Mouse (Mus musculus): ENCODE measurements at regions not wholly inside any gene's neighbourhood (a gene's known extent, or its start where the extent isn't known, plus 50 kb on each side); places are given as distances from the start of the nearest gene placed in this dataset.

GRCm38 (mm10) chr9:120755486-120755885 lies 173.5 kb upstream of the Ctnnb1 start:
- Histone ChIP-seq H3K27ac (no peak overlapping the region), H3K36me3 (no peaks in the 10 kb centered on the region), H3K4me3 (no peak overlapping the region), H3K9me3 (no peaks in the 10 kb centered on the region; the same call in 1 of the 2 replicates), H3K27me3 (no peaks in the 10 kb centered on the region), H3K9ac (no peak overlapping the region), H3K4me1 (peaks cover 18% of the 10 kb centered on the region), H3K4me2 (no peak overlapping the region)
- 85% methylated on average over 7 of the region's 7 CpGs for WGBS
- ATAC-seq (ENCODE audit: borderline replicate concordance, extremely low read depth, low FRiP score, low TSS enrichment): no peak

DNA sequence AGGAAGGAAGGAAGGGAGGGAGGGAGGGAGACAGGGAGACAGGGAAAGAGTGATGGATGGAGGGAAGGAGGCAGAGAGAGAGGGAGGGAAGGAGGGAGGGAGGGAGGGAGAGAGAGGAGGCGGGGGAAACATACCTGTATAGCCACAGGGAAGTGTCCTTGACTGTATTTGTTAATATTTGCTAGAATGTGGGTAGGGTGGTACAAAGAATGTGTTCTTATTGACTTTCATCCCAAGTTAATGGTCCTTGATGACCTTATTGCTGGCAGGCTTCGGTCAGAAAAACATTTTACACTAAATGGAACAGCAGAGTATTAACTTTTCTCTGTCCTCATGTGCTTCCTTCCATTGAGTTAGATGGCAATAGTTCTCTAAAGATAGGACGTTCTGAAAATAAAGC lies 171.0 kb upstream of the Ctnnb1 start:
- 0 out of 2 replicates have a peak overlapping the region, but pooled peaks have one; percentile 13 for H3K27ac ChIP-seq

DNA sequence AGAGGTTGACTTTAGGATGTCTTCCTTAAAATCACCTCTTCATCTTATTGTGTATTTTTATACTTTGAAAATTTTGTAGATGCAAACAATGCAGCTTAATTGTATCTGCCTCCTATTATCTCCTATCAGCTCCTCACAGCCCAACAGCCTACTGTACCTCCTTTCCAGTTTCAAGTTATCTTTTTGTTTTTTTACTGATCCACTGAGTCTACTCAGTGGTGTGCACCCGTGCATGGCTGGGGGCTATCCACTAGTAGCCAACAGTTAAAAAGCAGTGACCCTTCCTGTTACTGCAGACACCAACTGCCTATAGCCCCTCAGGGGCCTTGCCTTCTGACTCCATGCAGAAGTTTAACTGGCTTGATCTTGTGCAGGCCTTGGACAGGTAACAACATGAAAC lies 170.4 kb upstream of the Ctnnb1 start:
- 56% methylated on average over 1 of the region's 1 CpGs for WGBS
- H3K4me2 ChIP-seq: no peak overlapping the region
- no peaks in the 10 kb centered on the region; the same call in 1 of the 2 replicates for H3K9me3 ChIP-seq
- no peak for ATAC-seq (ENCODE audit: borderline replicate concordance, extremely low read depth, low FRiP score, low TSS enrichment)
- no peaks in the 10 kb centered on the region for H3K27me3 ChIP-seq
- H3K9ac ChIP-seq: no peak overlapping the region
- no peaks in the 10 kb centered on the region for H3K36me3 ChIP-seq
- H3K27ac ChIP-seq: 0 out of 2 replicates have a peak overlapping the region, but pooled peaks have one; percentile 13
- peaks cover 8% of the 10 kb centered on the region for H3K4me1 ChIP-seq
- H3K4me3 ChIP-seq: no peak overlapping the region

More for the DNA sequence above, 171.0 kb upstream of the Ctnnb1 start:
- no peaks in the 10 kb centered on the region for H3K27me3 ChIP-seq
- H3K4me2 ChIP-seq: no peak overlapping the region
- 53% methylated on average over 3 of the region's 3 CpGs for WGBS
- ATAC-seq (ENCODE audit: borderline replicate concordance, extremely low read depth, low FRiP score, low TSS enrichment): no peak
- H3K9ac ChIP-seq: no peak overlapping the region
- no peaks in the 10 kb centered on the region; the same call in 1 of the 2 replicates for H3K9me3 ChIP-seq
- no peak overlapping the region for H3K4me3 ChIP-seq
- H3K36me3 ChIP-seq: no peaks in the 10 kb centered on the region
- H3K4me1 ChIP-seq: peaks cover 7% of the 10 kb centered on the region

DNA sequence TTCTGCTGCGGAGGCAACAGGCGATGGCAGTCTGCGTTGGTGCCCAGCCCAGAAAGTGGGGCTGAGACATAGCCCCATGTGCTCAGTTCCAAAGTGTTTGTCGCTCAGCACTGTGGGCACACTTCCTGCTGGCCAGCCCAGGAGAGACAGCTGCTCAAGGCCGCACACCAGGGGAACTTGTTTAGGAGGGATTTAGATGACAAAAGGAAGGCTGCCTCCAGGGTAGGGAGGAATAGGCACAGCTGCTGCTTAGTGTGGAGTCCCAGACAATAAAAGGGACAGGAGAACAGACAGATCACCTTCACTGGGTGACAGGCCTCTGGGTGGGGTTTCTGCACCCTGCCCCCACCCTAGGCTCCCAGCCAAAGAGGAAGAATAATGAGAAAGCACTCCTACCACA lies 169.2 kb upstream of the Ctnnb1 start:
- no peak overlapping the region for H3K27ac ChIP-seq
- ATAC-seq (ENCODE audit: borderline replicate concordance, extremely low read depth, low FRiP score, low TSS enrichment): no peak
- WGBS: 67% methylated on average over 5 of the region's 5 CpGs

DNA sequence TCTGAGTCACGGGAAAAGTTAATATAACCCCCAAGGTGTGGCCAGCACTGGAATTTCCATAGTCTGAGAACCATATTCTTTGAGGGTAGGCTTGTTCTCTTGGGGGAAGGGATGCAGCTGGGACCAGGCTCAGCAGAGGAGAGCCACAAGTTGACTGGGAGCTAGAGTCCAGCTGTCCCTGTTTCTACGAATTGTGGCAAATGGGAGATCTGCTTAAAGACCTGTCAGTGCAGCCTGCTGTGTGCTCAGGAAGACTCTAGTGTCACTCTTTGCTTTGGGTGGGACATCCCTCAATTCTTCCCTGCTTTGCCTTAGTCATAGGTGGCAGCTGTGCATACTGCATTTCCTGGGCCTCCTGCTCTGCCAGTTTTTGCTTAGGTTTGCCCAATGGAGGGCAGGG lies 165.2 kb upstream of the Ctnnb1 start:
- Histone ChIP-seq H3K4me2 (no peak overlapping the region), H3K4me3 (no peak overlapping the region), H3K27me3 (no peaks in the 10 kb centered on the region), H3K27ac (peak overlapping the region; percentile 49; the same call in 1 of the 2 replicates), H3K9me3 (no peaks in the 10 kb centered on the region), H3K36me3 (no peaks in the 10 kb centered on the region), H3K9ac (no peak overlapping the region), H3K4me1 (peaks cover 28% of the 10 kb centered on the region)
- ATAC-seq (ENCODE audit: borderline replicate concordance, extremely low read depth, low FRiP score, low TSS enrichment): no peak
- WGBS: 64% methylated on average over 2 of the region's 2 CpGs

More for the DNA sequence above, 169.2 kb upstream of the Ctnnb1 start:
- Histone ChIP-seq H3K4me2 (no peak overlapping the region), H3K36me3 (no peaks in the 10 kb centered on the region), H3K9me3 (no peaks in the 10 kb centered on the region; the same call in 1 of the 2 replicates), H3K9ac (no peak overlapping the region), H3K27me3 (no peaks in the 10 kb centered on the region), H3K4me3 (no peak overlapping the region), H3K4me1 (peaks cover 18% of the 10 kb centered on the region)

DNA sequence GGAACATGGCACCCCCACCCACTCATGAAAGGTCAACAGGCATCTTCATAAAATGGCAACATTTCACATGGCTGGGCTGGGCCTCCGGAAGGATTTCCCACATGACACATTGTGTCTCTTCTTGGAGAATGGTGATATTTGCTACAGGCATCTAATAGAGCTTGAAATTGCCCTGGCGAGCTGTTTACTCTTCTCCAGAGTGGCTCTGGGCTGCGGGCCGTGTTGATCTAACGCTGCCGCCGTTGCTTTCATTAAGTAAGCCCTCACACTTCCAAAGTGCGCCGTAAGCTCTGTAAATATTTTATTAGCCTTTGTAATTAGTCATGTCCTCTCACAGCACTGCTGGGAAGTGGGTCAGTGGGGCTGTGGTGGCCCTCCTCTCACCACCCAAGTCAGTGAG lies 164.4 kb upstream of the Ctnnb1 start:
- H3K4me2 ChIP-seq: no peak overlapping the region
- no peaks in the 10 kb centered on the region for H3K36me3 ChIP-seq
- H3K9me3 ChIP-seq: no peaks in the 10 kb centered on the region
- 42% methylated on average over 9 of the region's 9 CpGs for WGBS
- no peaks in the 10 kb centered on the region for H3K27me3 ChIP-seq
- H3K4me1 ChIP-seq: peaks cover 32% of the 10 kb centered on the region
- H3K27ac ChIP-seq: peak overlapping the region; percentile 49
- H3K9ac ChIP-seq: no peak overlapping the region
- peak; percentile 32; the same call in 1 of the 2 replicates for ATAC-seq (ENCODE audit: borderline replicate concordance, extremely low read depth, low FRiP score, low TSS enrichment)
- H3K4me3 ChIP-seq: no peak overlapping the region

DNA sequence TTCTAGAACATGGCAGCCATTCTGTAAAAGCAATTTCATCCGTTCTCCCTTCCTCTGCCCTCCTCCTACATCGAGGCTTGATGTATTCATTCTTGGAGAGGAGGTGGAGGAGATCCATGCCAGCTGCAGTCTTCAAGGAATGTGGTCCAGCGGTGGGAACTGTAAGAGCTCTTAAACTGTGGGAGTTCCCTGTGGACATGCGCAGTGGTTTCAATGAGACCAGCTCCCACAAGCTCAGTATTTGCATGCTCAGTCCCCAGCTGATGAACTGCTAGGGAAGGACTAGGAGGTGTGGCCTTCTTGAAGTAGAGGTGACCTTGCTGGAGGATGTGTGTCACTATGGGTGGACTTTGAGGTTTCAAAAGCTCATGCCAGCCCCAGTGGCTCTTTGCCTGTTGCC lies 163.7 kb upstream of the Ctnnb1 start:
- no peaks in the 10 kb centered on the region for H3K36me3 ChIP-seq
- H3K9ac ChIP-seq: no peak overlapping the region
- H3K4me2 ChIP-seq: no peak overlapping the region
- peak overlapping the region; percentile 49 for H3K27ac ChIP-seq
- H3K9me3 ChIP-seq: no peaks in the 10 kb centered on the region
- WGBS: 27% methylated on average over 4 of the region's 4 CpGs
- peaks cover 34% of the 10 kb centered on the region for H3K4me1 ChIP-seq
- H3K4me3 ChIP-seq: no peak overlapping the region
- ATAC-seq (ENCODE audit: borderline replicate concordance, extremely low read depth, low FRiP score, low TSS enrichment): peak; percentile 44; the same call in 1 of the 2 replicates
- no peaks in the 10 kb centered on the region for H3K27me3 ChIP-seq

DNA sequence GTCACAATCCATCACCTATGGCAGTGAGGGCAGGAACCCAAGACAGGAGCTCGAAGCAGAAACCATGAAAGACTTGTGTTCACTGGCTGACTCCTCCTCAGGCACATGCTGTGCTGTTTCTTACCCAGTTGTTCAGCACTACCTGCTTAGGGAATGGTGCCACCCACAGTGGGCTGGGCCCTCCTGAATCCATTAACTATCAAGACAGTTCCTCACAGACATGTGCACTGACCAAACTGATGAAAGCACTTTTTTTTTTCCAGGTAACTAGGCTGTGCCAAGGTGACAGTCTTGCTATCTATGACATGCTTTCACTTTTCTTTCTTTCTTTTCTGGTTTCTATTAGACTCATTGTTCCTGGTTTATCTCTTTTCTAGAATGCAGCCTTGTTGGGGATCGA lies 162.1 kb upstream of the Ctnnb1 start:
- H3K27me3 ChIP-seq: no peaks in the 10 kb centered on the region
- no peak overlapping the region for H3K27ac ChIP-seq
- H3K9me3 ChIP-seq: no peaks in the 10 kb centered on the region
- no peak overlapping the region for H3K9ac ChIP-seq
- 64% methylated on average over 2 of the region's 2 CpGs for WGBS
- no peak for ATAC-seq (ENCODE audit: borderline replicate concordance, extremely low read depth, low FRiP score, low TSS enrichment)
- H3K36me3 ChIP-seq: no peaks in the 10 kb centered on the region
- peaks cover 46% of the 10 kb centered on the region for H3K4me1 ChIP-seq
- H3K4me3 ChIP-seq: no peak overlapping the region
- no peak overlapping the region for H3K4me2 ChIP-seq

DNA sequence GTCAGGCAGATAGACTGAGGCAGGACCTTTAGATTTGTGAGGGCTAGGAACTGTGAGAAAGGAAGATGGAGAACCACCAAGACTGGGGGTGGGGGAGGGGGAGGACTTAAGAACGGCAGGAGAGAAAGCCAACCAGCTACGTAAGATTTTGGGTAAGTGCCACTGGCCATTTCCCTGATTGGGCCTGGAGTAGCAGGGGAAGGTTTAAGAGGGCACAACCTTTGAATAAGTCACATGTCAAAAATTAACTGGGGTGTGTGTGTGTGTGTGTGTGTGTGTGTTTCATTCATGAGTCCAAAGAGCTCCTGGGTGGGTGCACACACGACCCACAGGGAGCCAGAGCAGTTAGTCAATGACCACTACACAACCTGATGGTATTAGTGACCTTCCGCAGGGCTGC lies 161.6 kb upstream of the Ctnnb1 start:
- Histone ChIP-seq H3K27me3 (no peaks in the 10 kb centered on the region), H3K9me3 (no peaks in the 10 kb centered on the region), H3K27ac (no peak overlapping the region), H3K4me2 (no peak overlapping the region), H3K4me1 (peaks cover 51% of the 10 kb centered on the region), H3K9ac (no peak overlapping the region), H3K36me3 (no peaks in the 10 kb centered on the region), H3K4me3 (no peak overlapping the region)
- no peak for ATAC-seq (ENCODE audit: borderline replicate concordance, extremely low read depth, low FRiP score, low TSS enrichment)
- WGBS: 83% methylated on average over 4 of the region's 4 CpGs

DNA sequence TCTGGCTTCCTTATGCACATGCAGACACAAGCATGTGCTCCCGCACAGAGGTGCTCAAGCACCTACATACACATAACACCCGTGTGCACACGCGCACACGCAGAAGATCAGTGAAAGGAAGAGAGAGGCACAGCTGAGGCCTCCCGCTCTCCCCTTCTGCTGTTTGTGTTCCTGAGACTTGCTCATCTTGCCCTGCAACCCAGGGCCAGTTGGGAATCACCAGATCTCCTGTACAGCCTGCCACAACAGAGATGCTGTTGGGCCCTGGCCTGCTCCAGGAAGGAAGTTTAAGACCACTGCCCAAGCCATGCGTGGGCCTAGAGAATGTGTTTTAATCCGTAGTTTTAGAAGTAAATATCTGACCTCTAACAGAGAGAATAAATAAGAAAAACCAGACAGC lies 160.0 kb upstream of the Ctnnb1 start:
- ATAC-seq (ENCODE audit: borderline replicate concordance, extremely low read depth, low FRiP score, low TSS enrichment): no peak
- Histone ChIP-seq H3K9ac (no peak overlapping the region), H3K4me2 (no peak overlapping the region), H3K27me3 (no peaks in the 10 kb centered on the region), H3K4me1 (peaks cover 48% of the 10 kb centered on the region), H3K9me3 (no peaks in the 10 kb centered on the region), H3K27ac (no peak overlapping the region), H3K36me3 (no peaks in the 10 kb centered on the region), H3K4me3 (no peak overlapping the region)
- 75% methylated on average over 8 of the region's 8 CpGs for WGBS

GRCm38 (mm10) chr9:120769679-120770078 lies 159.3 kb upstream of the Ctnnb1 start:
- peaks cover 43% of the 10 kb centered on the region for H3K4me1 ChIP-seq
- no peak for ATAC-seq (ENCODE audit: borderline replicate concordance, extremely low read depth, low FRiP score, low TSS enrichment)
- H3K27me3 ChIP-seq: no peaks in the 10 kb centered on the region
- H3K9me3 ChIP-seq: no peaks in the 10 kb centered on the region
- H3K4me2 ChIP-seq: no peak overlapping the region
- H3K4me3 ChIP-seq: no peak overlapping the region
- H3K9ac ChIP-seq: no peak overlapping the region
- no peak overlapping the region for H3K27ac ChIP-seq
- WGBS: 39% methylated on average over 7 of the region's 7 CpGs
- no peaks in the 10 kb centered on the region for H3K36me3 ChIP-seq

- H3K27ac ChIP-seq: peak overlapping the region; percentile 39
- H3K27me3 ChIP-seq: no peaks in the 10 kb centered on the region
- ATAC-seq (ENCODE audit: borderline replicate concordance, extremely low read depth, low FRiP score, low TSS enrichment): no peak
- no peak overlapping the region for H3K4me3 ChIP-seq
- no peaks in the 10 kb centered on the region for H3K9me3 ChIP-seq
- no peaks in the 10 kb centered on the region for H3K36me3 ChIP-seq
- H3K4me2 ChIP-seq: no peak overlapping the region
- H3K4me1 ChIP-seq: peaks cover 41% of the 10 kb centered on the region
- WGBS: 33% methylated on average over 1 of the region's 1 CpGs
- H3K9ac ChIP-seq: no peak overlapping the region
Measured at GRCm38 (mm10) chr9:120770886-120771285, 158.1 kb upstream of the Ctnnb1 start.
